Mouse (Mus musculus): ENCODE results near the gene Bach2. TPM values are rescaled to one million over a fixed set of nuclear protein-coding genes. Genes with fewer than 3 reads are reported as not detected.

The Bach2 gene
- polyA plus RNA-seq, 1 experiment = 14.1 TPM

DNA sequence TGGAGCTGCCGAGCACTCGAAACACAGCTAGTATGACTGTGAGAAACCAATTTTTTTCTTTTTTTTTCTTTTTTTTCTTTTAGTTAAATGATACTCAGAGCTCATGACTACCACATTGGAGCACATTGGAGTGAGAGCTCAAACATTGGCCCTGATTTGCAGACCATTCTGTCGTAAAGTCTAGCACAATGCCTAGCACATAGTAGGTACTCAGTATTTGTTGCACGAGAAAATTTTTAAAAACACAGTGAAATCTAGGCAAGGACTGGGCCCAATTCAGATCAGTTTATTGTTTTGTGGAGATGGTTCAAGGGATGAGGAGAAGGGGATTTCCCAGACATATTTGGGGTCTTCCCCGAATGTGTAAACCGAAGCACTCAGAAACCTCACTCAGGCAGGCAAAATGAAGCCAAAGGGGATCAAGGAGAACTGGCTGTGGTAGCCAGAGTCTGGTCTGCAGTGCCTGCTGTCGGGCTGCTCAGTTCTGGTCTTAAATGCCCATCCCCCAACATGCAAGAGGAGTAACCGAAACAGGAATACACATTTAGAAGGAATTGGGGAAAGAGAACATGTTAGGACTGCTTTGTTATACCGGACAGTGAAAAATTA is 287.7 kb downstream of the Bach2 start:
- no peak overlapping the region for H3K4me3 ChIP-seq (ENCODE audit: extremely low read depth, insufficient read depth, insufficient read length)
- DNase-seq (ENCODE audit: low read depth in 1 of 2, low spot score in 2 of 2) = no peak
- H3K27ac ChIP-seq (ENCODE audit: insufficient read depth, low read length) = no peak overlapping the region
- H3K36me3 ChIP-seq (ENCODE audit: control insufficient read depth, insufficient read depth, low read length) = peaks cover 7% of the 10 kb centered on the region
- 79% methylated on average over 9 of the region's 9 CpGs for WGBS
- H3K4me1 ChIP-seq (ENCODE audit: control insufficient read depth, insufficient read depth, insufficient read length) = no peaks in the 10 kb centered on the region; the same call in 1 of the 2 replicates
- TF ChIP-seq CTCF (IDR thresholded peaks at IDR 0.05; ENCODE audit: extremely low read depth, insufficient read depth, insufficient read length, insufficient replicate concordance) = no peak
- no peak for TF ChIP-seq POLR2A (IDR thresholded peaks at IDR 0.05; ENCODE audit: low read depth, low read length)
- H3K27me3 ChIP-seq (ENCODE audit: control insufficient read depth, insufficient read depth, low read length) = no peaks in the 10 kb centered on the region

DNA sequence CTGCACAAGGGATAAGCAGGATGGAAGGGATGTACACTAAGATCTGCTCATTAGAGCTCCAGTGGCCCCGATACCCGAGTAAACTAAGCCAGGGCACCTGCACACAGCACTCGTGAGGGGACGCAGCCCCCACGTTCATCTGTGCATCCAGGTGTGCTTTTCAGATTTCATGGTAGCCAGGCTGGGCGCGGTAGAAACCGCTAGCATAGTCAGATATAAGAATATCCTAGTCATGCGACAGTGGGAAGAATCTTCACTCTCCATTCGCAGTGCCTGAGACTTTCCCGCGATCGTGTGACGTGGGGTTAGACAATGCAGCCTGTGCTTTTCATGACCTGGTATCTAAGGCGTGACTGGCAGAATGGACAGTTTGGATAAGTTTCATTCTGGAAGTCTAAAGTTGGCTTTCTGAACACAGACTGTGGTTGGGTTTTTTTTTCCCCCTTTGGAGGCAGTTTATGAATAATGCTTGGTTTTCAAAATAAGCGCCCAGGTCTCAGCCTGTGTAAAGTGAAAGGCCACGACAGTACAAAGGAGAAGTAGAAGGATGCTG is 290.9 kb downstream of the Bach2 start:
- Histone ChIP-seq H3K27me3 (ENCODE audit: control insufficient read depth, insufficient read depth, low read length) (no peaks in the 10 kb centered on the region), H3K36me3 (ENCODE audit: control insufficient read depth, insufficient read depth, low read length) (peaks cover 6% of the 10 kb centered on the region), H3K27ac (ENCODE audit: insufficient read depth, low read length) (no peak overlapping the region), H3K4me3 (ENCODE audit: extremely low read depth, insufficient read depth, insufficient read length) (no peak overlapping the region), H3K4me1 (ENCODE audit: control insufficient read depth, insufficient read depth, insufficient read length) (no peaks in the 10 kb centered on the region; the same call in 1 of the 2 replicates)
- WGBS = 90% methylated on average over 17 of the region's 17 CpGs
- no peak for DNase-seq (ENCODE audit: low read depth in 1 of 2, low spot score in 2 of 2)
- TF ChIP-seq POLR2A (IDR thresholded peaks at IDR 0.05; ENCODE audit: low read depth, low read length) (no peak), CTCF (IDR thresholded peaks at IDR 0.05; ENCODE audit: extremely low read depth, insufficient read depth, insufficient read length, insufficient replicate concordance) (no peak)

DNA sequence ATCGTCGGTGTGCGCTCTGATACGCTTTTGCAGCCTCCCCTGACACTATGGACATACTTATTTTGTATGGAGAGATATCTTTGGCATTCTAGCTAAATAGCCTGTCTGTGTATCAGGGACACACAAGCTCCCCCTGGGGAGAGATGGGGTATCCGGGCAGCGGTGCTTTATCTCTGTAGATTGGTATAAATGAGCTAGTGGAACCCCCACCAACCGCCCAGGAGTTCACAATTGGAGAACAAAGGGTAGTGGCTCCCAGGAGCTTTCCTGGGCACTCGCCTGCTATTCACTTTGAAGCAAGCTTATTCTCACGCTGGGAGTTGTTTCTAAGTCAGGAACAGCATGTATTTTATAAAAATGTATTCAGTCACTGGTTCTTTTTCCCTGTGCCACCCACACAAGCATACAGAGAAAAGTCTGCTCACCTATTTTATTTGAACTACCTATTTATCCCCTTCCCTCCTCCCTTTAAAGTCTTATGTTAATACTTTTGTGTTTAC is 291.9 kb downstream of the Bach2 start:
- no peak for DNase-seq (ENCODE audit: low read depth in 1 of 2, low spot score in 2 of 2)
- no peak for TF ChIP-seq CTCF (IDR thresholded peaks at IDR 0.05; ENCODE audit: extremely low read depth, insufficient read depth, insufficient read length, insufficient replicate concordance)
- no peak for TF ChIP-seq POLR2A (IDR thresholded peaks at IDR 0.05; ENCODE audit: low read depth, low read length)
- H3K27ac ChIP-seq (ENCODE audit: insufficient read depth, low read length) = no peak overlapping the region
- H3K4me1 ChIP-seq (ENCODE audit: control insufficient read depth, insufficient read depth, insufficient read length) = no peaks in the 10 kb centered on the region; the same call in 1 of the 2 replicates
- no peak overlapping the region for H3K4me3 ChIP-seq (ENCODE audit: extremely low read depth, insufficient read depth, insufficient read length)
- WGBS = 90% methylated on average over 9 of the region's 9 CpGs
- peaks cover 2% of the 10 kb centered on the region; the same call in 1 of the 2 replicates for H3K36me3 ChIP-seq (ENCODE audit: control insufficient read depth, insufficient read depth, low read length)
- no peaks in the 10 kb centered on the region for H3K27me3 ChIP-seq (ENCODE audit: control insufficient read depth, insufficient read depth, low read length)

DNA sequence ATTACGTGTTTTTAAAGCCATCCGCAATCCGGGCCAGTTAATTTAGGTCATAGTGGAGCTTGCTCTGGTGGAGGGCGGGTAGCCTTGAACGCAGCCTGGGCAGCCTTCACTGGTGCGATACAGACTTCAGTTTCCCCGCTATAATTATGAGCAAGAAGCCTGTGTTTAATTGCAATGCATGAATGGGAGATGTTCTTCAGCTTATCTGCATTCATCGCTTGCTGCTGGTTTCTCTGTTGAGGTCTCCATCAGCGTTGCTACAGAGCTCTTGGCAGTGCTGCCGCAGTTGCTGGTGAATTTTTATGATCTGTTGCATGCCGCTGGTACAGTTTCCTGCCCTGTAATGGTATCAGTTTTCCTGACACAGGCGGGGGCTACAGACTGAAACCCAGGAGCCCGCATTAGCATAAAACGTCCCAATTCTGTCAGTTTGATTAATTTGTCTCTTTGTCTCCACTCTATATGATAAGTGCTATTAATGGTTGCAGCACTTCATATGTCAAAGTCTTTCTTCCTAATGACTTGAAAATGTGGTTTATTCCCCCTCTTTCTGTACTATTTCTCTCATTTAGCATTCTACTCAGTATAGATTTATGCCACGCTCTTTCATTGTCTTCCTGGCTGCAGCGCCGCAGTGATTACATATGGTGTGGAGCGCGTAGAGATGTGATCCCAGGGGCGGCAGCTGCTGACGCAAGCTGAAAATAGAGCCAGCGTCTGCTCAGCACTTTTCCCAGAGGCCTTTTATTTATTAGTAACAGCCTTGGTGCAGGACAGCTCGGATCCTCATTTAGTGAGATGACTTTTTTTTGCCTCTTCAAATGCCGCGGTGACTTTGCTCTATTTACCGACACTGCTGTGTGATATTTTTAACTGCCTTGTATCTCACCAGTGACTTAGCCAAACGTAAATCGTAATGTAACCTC is 292.6 kb downstream of the Bach2 start:
- no peak overlapping the region for H3K4me3 ChIP-seq (ENCODE audit: extremely low read depth, insufficient read depth, insufficient read length)
- DNase-seq (ENCODE audit: low read depth in 1 of 2, low spot score in 2 of 2) = no peak

DNA sequence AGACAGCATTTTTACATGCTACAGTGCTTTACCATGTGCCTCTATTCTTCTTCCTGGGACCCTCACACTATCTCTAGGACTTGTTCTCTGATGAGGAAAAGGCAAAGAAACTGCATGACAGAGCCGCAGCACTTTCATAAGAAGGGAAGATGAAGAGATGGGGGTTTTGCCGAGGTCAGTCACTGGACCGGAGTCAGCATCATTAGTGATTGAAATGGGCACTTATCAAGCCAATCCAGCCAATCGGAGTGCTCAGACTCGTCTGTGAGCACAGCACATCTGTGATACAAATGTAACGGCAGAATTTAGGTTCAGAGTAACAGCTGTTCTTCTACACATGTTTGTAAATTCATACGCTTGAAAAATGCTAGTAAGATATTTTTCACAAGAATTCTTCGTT is 293.5 kb downstream of the Bach2 start:
- Histone ChIP-seq H3K27ac (ENCODE audit: insufficient read depth, low read length) (no peak overlapping the region), H3K4me1 (ENCODE audit: control insufficient read depth, insufficient read depth, insufficient read length) (no peaks in the 10 kb centered on the region), H3K4me3 (ENCODE audit: extremely low read depth, insufficient read depth, insufficient read length) (no peak overlapping the region), H3K36me3 (ENCODE audit: control insufficient read depth, insufficient read depth, low read length) (peaks cover 2% of the 10 kb centered on the region; the same call in 1 of the 2 replicates), H3K27me3 (ENCODE audit: control insufficient read depth, insufficient read depth, low read length) (no peaks in the 10 kb centered on the region)
- 86% methylated on average over 8 of the region's 8 CpGs for WGBS
- no peak for TF ChIP-seq POLR2A (IDR thresholded peaks at IDR 0.05; ENCODE audit: low read depth, low read length)
- TF ChIP-seq CTCF (IDR thresholded peaks at IDR 0.05; ENCODE audit: extremely low read depth, insufficient read depth, insufficient read length, insufficient replicate concordance) = no peak
- no peak for DNase-seq (ENCODE audit: low read depth in 1 of 2, low spot score in 2 of 2)

More for the DNA sequence above, 292.6 kb downstream of the Bach2 start:
- WGBS = 48% methylated on average over 28 of the region's 28 CpGs
- Histone ChIP-seq H3K27ac (ENCODE audit: insufficient read depth, low read length) (no peak overlapping the region), H3K27me3 (ENCODE audit: control insufficient read depth, insufficient read depth, low read length) (no peaks in the 10 kb centered on the region), H3K4me1 (ENCODE audit: control insufficient read depth, insufficient read depth, insufficient read length) (no peaks in the 10 kb centered on the region; the same call in 1 of the 2 replicates), H3K36me3 (ENCODE audit: control insufficient read depth, insufficient read depth, low read length) (peaks cover 2% of the 10 kb centered on the region; the same call in 1 of the 2 replicates)
- TF ChIP-seq CTCF (IDR thresholded peaks at IDR 0.05; ENCODE audit: extremely low read depth, insufficient read depth, insufficient read length, insufficient replicate concordance) (no peak), POLR2A (IDR thresholded peaks at IDR 0.05; ENCODE audit: low read depth, low read length) (no peak)

DNA sequence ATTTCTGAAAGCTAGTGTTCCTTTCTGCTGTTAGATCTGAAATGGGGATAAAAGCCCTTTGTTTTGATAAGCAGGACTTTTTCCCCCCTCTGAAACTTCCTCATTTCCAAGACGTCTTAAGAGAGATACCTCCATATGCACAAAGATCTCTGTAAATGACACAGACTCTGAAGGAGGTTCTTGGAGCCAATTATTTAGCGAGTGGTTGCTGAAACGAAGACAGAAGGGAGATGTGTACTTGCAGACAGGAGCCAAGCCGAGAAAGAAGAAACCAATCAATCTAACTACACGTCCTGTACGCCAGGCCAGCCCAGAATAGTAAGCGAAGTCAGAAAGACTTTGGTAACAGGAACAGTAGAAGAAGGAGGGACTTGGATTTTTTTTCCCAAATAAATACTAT is 295.1 kb downstream of the Bach2 start:
- H3K27ac ChIP-seq (ENCODE audit: insufficient read depth, low read length) = no peak overlapping the region
- TF ChIP-seq POLR2A (IDR thresholded peaks at IDR 0.05; ENCODE audit: low read depth, low read length) (no peak), CTCF (IDR thresholded peaks at IDR 0.05; ENCODE audit: extremely low read depth, insufficient read depth, insufficient read length, insufficient replicate concordance) (no peak)
- no peak for DNase-seq (ENCODE audit: low read depth in 1 of 2, low spot score in 2 of 2)
- WGBS = 67% methylated on average over 7 of the region's 7 CpGs
- no peaks in the 10 kb centered on the region for H3K4me1 ChIP-seq (ENCODE audit: control insufficient read depth, insufficient read depth, insufficient read length)
- no peak overlapping the region for H3K4me3 ChIP-seq (ENCODE audit: extremely low read depth, insufficient read depth, insufficient read length)
- no peaks in the 10 kb centered on the region for H3K27me3 ChIP-seq (ENCODE audit: control insufficient read depth, insufficient read depth, low read length)
- H3K36me3 ChIP-seq (ENCODE audit: control insufficient read depth, insufficient read depth, low read length) = 0 out of 2 replicates have a peak, but pooled peaks cover 2% of the 10 kb centered on the region

Data from spleen, adult 2 months (tissue).